Mouse (Mus musculus): ENCODE data around the gene Tmem183a.

The Tmem183a gene

DNA sequence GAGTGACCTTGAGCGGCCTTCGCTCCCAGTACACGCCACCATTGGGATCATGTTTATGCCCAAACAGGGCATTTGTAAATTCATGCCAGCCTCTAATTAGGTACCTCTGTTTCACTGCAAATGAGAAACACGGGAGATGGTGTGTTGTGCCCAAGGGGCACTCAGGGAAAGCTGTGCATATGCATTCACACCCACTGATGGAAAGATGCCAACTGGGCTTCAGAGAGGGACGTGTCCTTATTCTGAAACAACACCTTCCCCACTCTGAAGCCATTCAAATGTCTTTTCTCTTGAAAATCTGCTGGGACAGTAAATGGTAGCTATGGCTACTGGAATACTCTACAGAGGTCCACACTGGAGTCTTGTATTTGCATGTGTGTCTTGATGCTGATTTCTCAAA lies 43.5 kb downstream of the Tmem183a start:
- no peak for DNase-seq

DNA sequence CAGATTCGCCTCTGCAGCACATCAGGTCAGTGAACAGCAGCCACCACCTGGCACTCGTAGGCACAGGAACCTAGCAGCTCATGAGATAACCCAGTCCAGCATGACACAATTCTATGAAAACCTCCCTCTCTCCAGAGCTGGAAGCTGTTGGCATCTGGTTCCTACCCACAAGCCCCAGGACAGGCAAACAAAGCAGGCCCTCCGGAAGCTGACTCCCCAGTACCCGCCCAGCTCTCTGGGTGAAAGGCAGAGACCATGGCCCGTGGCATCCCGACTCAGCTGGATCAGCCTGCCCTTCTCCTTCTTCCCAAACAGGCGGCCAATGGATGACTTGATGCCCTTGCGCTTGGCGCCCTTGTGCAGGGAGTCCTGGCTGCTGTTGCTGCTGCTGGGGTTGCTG lies 45.4 kb downstream of the Tmem183a start:
- no peak for DNase-seq

GRCm38 (mm10) chr1:134315181-134315580 lies 46.6 kb downstream of the Tmem183a start:
- no peak for DNase-seq

DNA sequence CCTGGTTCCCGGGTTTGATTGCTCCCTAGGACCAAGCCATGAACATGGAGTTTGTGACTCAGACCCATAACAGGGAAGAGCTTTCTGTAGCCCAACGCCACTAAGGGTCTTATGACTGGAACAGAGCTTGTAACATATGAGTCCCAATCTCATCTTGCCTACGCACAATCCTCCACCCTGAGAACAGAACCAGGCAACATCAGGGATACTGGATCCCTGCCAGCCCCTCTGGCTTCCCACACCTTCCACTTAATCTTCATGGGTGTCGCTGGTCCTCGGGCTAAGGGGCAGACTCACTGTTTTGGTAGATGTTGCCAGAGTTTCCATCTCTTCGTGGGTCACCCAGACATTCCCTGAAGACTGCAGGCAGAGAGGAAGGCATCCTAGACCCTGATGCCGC lies 50.0 kb downstream of the Tmem183a start:
- DNase-seq: no peak

- no peak for DNase-seq
Measured at GRCm38 (mm10) chr1:134310729-134311128, 51.0 kb downstream of the Tmem183a start.

- DNase-seq: no peak
Measured at GRCm38 (mm10) chr1:134310291-134310690, 51.5 kb downstream of the Tmem183a start.

DNA sequence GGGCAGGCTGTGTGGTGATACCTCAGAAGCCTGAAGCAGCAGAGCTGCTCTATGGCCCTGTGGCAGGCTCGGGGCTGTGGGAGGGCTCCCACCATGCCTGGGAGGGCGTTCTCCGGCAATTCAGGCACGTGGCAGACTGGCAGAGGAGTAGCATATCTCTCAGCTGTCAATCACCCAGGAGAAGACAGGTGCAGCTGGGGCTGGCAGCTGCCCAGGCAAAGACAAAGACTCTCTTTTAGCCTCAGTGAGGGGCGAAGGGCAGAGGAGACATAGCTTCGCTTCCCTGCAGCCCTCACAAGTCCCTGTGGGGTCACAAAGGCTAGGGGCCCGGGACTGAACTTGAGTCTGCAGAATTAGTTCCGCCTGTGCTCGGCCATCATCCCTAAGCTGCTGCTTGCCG lies 54.4 kb downstream of the Tmem183a start:
- DNase-seq: no peak

DNA sequence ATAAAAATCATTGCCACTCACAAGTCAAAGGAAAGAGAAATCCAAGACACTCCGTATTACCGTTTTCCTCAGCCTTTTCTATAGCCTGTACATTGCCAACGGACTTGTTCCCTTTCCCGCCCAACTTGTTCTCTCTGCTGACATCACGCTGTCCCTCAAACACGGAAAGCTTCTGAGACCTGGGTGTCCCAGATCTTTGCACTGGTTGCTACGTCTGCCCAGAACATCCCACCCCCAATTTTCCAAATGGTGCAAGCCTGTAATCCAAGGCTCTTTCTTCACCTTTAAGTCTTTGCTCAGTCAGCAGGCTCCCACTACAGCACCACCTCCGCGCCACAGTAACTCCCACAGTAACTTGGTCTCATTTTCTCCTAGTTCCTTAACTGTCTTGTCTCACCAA lies 56.8 kb downstream of the Tmem183a start:
- no peak for DNase-seq

DNA sequence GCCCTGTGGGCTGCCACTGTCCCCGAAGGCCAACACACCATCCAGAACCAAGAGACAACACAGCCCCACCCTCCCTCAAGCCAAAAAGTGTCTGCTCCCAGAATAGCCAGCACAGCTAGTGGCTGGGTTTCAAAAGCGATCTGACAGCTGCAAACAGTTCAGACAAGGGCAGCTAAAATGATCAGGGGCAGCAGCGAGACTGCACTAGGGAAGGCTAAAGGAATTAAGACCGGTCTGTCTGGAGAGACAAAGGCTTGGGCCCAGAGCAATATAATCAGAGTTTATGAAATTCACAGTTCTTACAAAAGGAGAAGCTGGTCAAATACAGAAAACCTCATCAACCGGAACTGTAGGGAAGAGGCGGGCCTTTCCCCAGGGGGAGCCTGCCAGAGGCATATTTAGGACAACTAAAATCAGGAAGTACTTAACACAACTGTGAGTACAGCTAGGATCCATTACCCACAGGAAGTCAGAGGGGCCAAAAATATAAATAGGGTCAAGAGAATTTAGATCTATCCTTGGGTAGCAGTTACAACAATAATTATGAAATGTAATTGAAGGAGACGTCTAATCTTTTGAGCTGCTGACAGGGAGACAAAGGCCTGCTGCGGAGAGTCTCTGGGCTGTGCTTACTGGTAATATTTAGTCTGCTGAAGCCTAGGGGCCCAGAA lies 59.1 kb downstream of the Tmem183a start:
- DNase-seq: peak; percentile 60

- peak; percentile 37 for DNase-seq
Measured at GRCm38 (mm10) chr1:134298636-134299411, 63.0 kb downstream of the Tmem183a start.

DNA sequence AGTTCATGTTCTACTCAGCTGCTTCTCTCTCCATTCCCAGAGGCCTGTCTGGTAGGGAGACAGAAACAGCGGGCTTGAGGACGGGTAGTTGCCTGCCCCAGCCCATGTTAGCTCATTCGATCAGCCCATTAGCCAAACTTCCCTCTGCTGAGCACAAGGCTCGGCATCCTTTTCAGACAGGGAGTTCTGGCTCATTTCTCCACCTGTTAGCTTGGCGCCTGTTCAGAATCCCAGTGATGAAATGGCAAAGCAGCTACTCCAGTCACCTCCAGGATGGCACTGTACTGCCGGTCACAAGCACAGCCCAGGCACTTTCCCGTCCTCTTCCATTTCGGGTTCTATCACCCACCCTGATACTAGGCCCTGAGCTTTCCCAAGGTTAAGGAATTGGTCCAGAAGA lies 64.5 kb downstream of the Tmem183a start:
- no peak for DNase-seq
